Mouse (Mus musculus) hindbrain, embryonic 11.5 days (tissue): ENCODE results near the gene Bves. TPM values are rescaled to one million over a fixed set of nuclear protein-coding genes. Genes with fewer than 3 reads are reported as not detected.

Experiments
- ATAC-seq: fragments of 200-750 bp; cut with Nextera tagmentation; 2 replicates; pipeline ENCODE4 v1.8.0; 2017; ENCODE audit warnings: mild to moderate bottlenecking, moderate TSS enrichment, moderate library complexity; ENCODE audit not compliant: low FRiP score
- DNase-seq: peaks from one replicate; pipeline ENCODE4 v3.0.0-alpha.2; 2015; ENCODE audit warnings: low spot score
- H3K27ac ChIP-seq: fragments of 300-500 bp; sonication (generic); 2 replicates; pipeline ENCODE4 v1.5.1; 2014; ENCODE audit warnings: mild to moderate bottlenecking, low read depth, low read length
- H3K27me3 ChIP-seq: fragments of 300-500 bp; sonication (generic); 2 replicates; pipeline ENCODE4 v1.6.1; 2014; ENCODE audit warnings: mild to moderate bottlenecking, low read length, moderate library complexity, mixed read lengths; ENCODE audit not compliant: control insufficient read depth, insufficient read depth
- H3K36me3 ChIP-seq: fragments of 300-500 bp; sonication (generic); 2 replicates; pipeline ENCODE4 v1.6.1; 2014; ENCODE audit warnings: mild to moderate bottlenecking, low read length, moderate library complexity, mixed read lengths; ENCODE audit not compliant: control insufficient read depth, insufficient read depth
- H3K4me1 ChIP-seq: fragments of 300-500 bp; sonication (generic); replicated peaks from 2 replicates; pipeline ENCODE4 v1.6.1; 2014; ENCODE audit warnings: low read length, mixed read lengths; ENCODE audit not compliant: control insufficient read depth, insufficient read depth
- H3K4me2 ChIP-seq: fragments of 300-500 bp; sonication (generic); replicated peaks from 2 replicates; pipeline ENCODE4 v1.6.1; 2014; ENCODE audit warnings: mild to moderate bottlenecking, low read depth, low read length
- H3K4me3 ChIP-seq: fragments of 300-500 bp; sonication (generic); 2 replicates; pipeline ENCODE4 v1.5.1; 2014; ENCODE audit warnings: low read depth, low read length
- H3K9ac ChIP-seq: fragments of 300-500 bp; sonication (generic); 2 replicates; pipeline ENCODE4 v1.6.1; 2014; ENCODE audit warnings: low read depth, low read length
- H3K9me3 ChIP-seq: fragments of 300-500 bp; sonication (generic); 2 replicates; pipeline ENCODE4 v1.6.1; 2016; ENCODE audit warnings: low read length; ENCODE audit not compliant: control insufficient read depth
- WGBS: fragments of 180-500 bp; shearing (Covaris S2); extraction: QIAGEN DNeasy Blood & Tissue Kit; methylation state at CpG from one replicate; pipeline ENCODE4 v1.1.7; 2014; 5-methylcytosine and 5-hydroxymethylcytosine counted together
- polyA plus RNA-seq: library from polyadenylated mRNA; unstranded; fragments of >200 nt; fragmentation: Nextera tagmentation; extraction: Ambion mirVana; gene quantifications from 2 replicates; pipeline ENCODE4 v1.2.1, GENCODE M21; 2014

The Bves gene
- polyA plus RNA-seq, 1 experiment from 2014 or later, result 1.9 TPM

- Histone ChIP-seq H3K4me1 (no peaks in the 10 kb centered on the region), H3K27ac (no peak overlapping the region), H3K9ac (no peak overlapping the region), H3K4me3 (no peak overlapping the region), H3K36me3 (no peaks in the 10 kb centered on the region), H3K9me3 (no peaks in the 10 kb centered on the region), H3K4me2 (no peak overlapping the region), H3K27me3 (no peaks in the 10 kb centered on the region)
- ATAC-seq (no peak), DNase-seq (no peak)
- WGBS, result 83% methylated on average over 2 of the region's 2 CpGs
Measured at GRCm38 (mm10) chr10:45370545-45370944, 35.0 kb downstream of the Bves start.

- Histone ChIP-seq H3K4me2 (no peak overlapping the region), H3K4me3 (no peak overlapping the region), H3K4me1 (no peaks in the 10 kb centered on the region), H3K36me3 (no peaks in the 10 kb centered on the region; the same call in 1 of the 2 replicates), H3K9ac (no peak overlapping the region), H3K27ac (no peak overlapping the region), H3K9me3 (no peaks in the 10 kb centered on the region), H3K27me3 (no peaks in the 10 kb centered on the region)
- ATAC-seq (peak; percentile 73), DNase-seq (peak; percentile 84)
- 65% methylated on average over 4 of the region's 4 CpGs for WGBS
Measured at GRCm38 (mm10) chr10:45372994-45373692, 37.6 kb downstream of the Bves start.

GRCm38 (mm10) chr10:45378269-45378668 lies 42.7 kb downstream of the Bves start:
- 95% methylated on average over 3 of the region's 3 CpGs for WGBS

GRCm38 (mm10) chr10:45381937-45382636 lies 46.5 kb downstream of the Bves start:
- H3K9me3 ChIP-seq, result no peaks in the 10 kb centered on the region
- no peak overlapping the region for H3K27ac ChIP-seq
- no peak overlapping the region for H3K4me2 ChIP-seq
- H3K4me1 ChIP-seq, result no peaks in the 10 kb centered on the region
- H3K4me3 ChIP-seq, result no peak overlapping the region
- H3K36me3 ChIP-seq, result no peaks in the 10 kb centered on the region; the same call in 1 of the 2 replicates
- no peaks in the 10 kb centered on the region for H3K27me3 ChIP-seq
- no peak overlapping the region for H3K9ac ChIP-seq
- peak; percentile 30 for DNase-seq
- peak; percentile 56; the same call in 1 of the 2 replicates for ATAC-seq

More at GRCm38 (mm10) chr10:45378269-45378668, 42.7 kb downstream of the Bves start:
- no peak for ATAC-seq
- H3K36me3 ChIP-seq, result no peaks in the 10 kb centered on the region; the same call in 1 of the 2 replicates
- no peaks in the 10 kb centered on the region for H3K27me3 ChIP-seq
- H3K4me1 ChIP-seq, result no peaks in the 10 kb centered on the region
- H3K27ac ChIP-seq, result no peak overlapping the region
- H3K9me3 ChIP-seq, result no peaks in the 10 kb centered on the region
- no peak for DNase-seq
- H3K4me2 ChIP-seq, result no peak overlapping the region
- no peak overlapping the region for H3K4me3 ChIP-seq
- H3K9ac ChIP-seq, result no peak overlapping the region

GRCm38 (mm10) chr10:45382637-45382958 lies 47.0 kb downstream of the Bves start:
- Histone ChIP-seq H3K9ac (no peak overlapping the region), H3K4me1 (no peaks in the 10 kb centered on the region), H3K9me3 (no peaks in the 10 kb centered on the region), H3K27me3 (no peaks in the 10 kb centered on the region), H3K4me3 (no peak overlapping the region), H3K4me2 (no peak overlapping the region), H3K27ac (no peak overlapping the region), H3K36me3 (no peaks in the 10 kb centered on the region; the same call in 1 of the 2 replicates)
- no peak for ATAC-seq
- no peak for DNase-seq
- WGBS, result 59% methylated on average over 3 of the region's 3 CpGs

- ATAC-seq (no peak), DNase-seq (no peak)
- H3K36me3 ChIP-seq, result no peaks in the 10 kb centered on the region
- H3K27ac ChIP-seq, result no peak overlapping the region
- H3K4me3 ChIP-seq, result no peak overlapping the region
- no peaks in the 10 kb centered on the region for H3K27me3 ChIP-seq
- H3K4me1 ChIP-seq, result no peaks in the 10 kb centered on the region
- 81% methylated on average over 1 of the region's 1 CpGs for WGBS
- no peak overlapping the region for H3K4me2 ChIP-seq
- H3K9me3 ChIP-seq, result no peaks in the 10 kb centered on the region
- H3K9ac ChIP-seq, result no peak overlapping the region
Measured at GRCm38 (mm10) chr10:45398211-45398610, 62.6 kb downstream of the Bves start.

- Histone ChIP-seq H3K4me3 (no peak overlapping the region), H3K27me3 (no peaks in the 10 kb centered on the region), H3K4me1 (no peaks in the 10 kb centered on the region), H3K36me3 (no peaks in the 10 kb centered on the region), H3K9me3 (no peaks in the 10 kb centered on the region), H3K27ac (no peak overlapping the region), H3K4me2 (no peak overlapping the region), H3K9ac (no peak overlapping the region)
- ATAC-seq (no peak), DNase-seq (no peak)
- WGBS, result 78% methylated on average over 7 of the region's 7 CpGs
Measured at GRCm38 (mm10) chr10:45399702-45400243, 64.2 kb downstream of the Bves start.

GRCm38 (mm10) chr10:45410624-45411341 lies 75.2 kb downstream of the Bves start:
- 9% methylated on average over 10 of the region's 10 CpGs for WGBS
- ATAC-seq, result peak; percentile 95
- Histone ChIP-seq H3K27me3 (no peaks in the 10 kb centered on the region), H3K4me3 (no peak overlapping the region), H3K9ac (no peak overlapping the region), H3K4me1 (no peaks in the 10 kb centered on the region), H3K27ac (peak overlapping the region; percentile 60; the same call in 1 of the 2 replicates), H3K9me3 (no peaks in the 10 kb centered on the region), H3K36me3 (no peaks in the 10 kb centered on the region), H3K4me2 (no peak overlapping the region)
- DNase-seq, result peak; percentile 59
